Mouse (Mus musculus) B cell, adult 2 months (primary cell): Measurements from ENCODE around the gene Fam104a.
A peak's percentile ranks its signal among the peaks of the same experiment; 100 is the strongest.

Experiments
- DNase-seq, 2 experiments: peaks; one replicate each; pipeline ENCODE4 v3.0.0; 2022

Fam104a gene

GRCm38 (mm10) chr11:113683957-113684706 is at the start of gene Fam104a, which contains the start of gene D11Wsu47e:
Gene Fam104a (minus strand): TSS chr11:113684155.
Gene D11Wsu47e (plus strand): TSS chr11:113684412.
- DNase-seq: peak; percentile 95

- no peak for DNase-seq
Measured at GRCm38 (mm10) chr11:113731945-113732612, 48.1 kb upstream of the Fam104a start.

GRCm38 (mm10) chr11:113730879-113731278 is 46.9 kb upstream of the Fam104a start:
- no peak for DNase-seq

GRCm38 (mm10) chr11:113729917-113730316 is 46.0 kb upstream of the Fam104a start:
- DNase-seq: no peak

GRCm38 (mm10) chr11:113729239-113729638 is 45.3 kb upstream of the Fam104a start:
- no peak for DNase-seq

- no peak for DNase-seq
Measured at GRCm38 (mm10) chr11:113727992-113728391, 44.0 kb upstream of the Fam104a start.

- DNase-seq: no peak
Measured at GRCm38 (mm10) chr11:113726994-113727888, 43.3 kb upstream of the Fam104a start.

GRCm38 (mm10) chr11:113725235-113726048 is 41.5 kb upstream of the Fam104a start:
- DNase-seq: no peak

- no peak for DNase-seq
Measured at GRCm38 (mm10) chr11:113722405-113723090, 38.6 kb upstream of the Fam104a start.

GRCm38 (mm10) chr11:113717767-113718424 is 33.9 kb upstream of the Fam104a start:
- no peak for DNase-seq

GRCm38 (mm10) chr11:113716132-113716531 is 32.2 kb upstream of the Fam104a start:
- no peak for DNase-seq

- DNase-seq: no peak
Measured at GRCm38 (mm10) chr11:113715078-113715674, 31.2 kb upstream of the Fam104a start.

GRCm38 (mm10) chr11:113711061-113711460 is 27.1 kb upstream of the Fam104a start:
- DNase-seq: no peak

- DNase-seq: no peak
Measured at GRCm38 (mm10) chr11:113710257-113710777, 26.4 kb upstream of the Fam104a start.

- DNase-seq: no peak
Measured at GRCm38 (mm10) chr11:113709731-113710256, 25.8 kb upstream of the Fam104a start, which contains the start of gene Cpsf4l. Gene Cpsf4l (minus strand): TSS chr11:113710017.

- no peak for DNase-seq
Measured at GRCm38 (mm10) chr11:113709272-113709671, 25.3 kb upstream of the Fam104a start.

GRCm38 (mm10) chr11:113708629-113709213 is 24.8 kb upstream of the Fam104a start:
- DNase-seq: no peak

GRCm38 (mm10) chr11:113705966-113706652 is 22.2 kb upstream of the Fam104a start:
- no peak for DNase-seq

- DNase-seq: peak; percentile 79 to 81
Measured at GRCm38 (mm10) chr11:113703758-113704157, 19.8 kb upstream of the Fam104a start.
